Mouse (Mus musculus) adrenal gland, postnatal 14 days (tissue): Measurements from ENCODE around the gene Hcrtr1. TPM values are rescaled to one million over a fixed set of nuclear protein-coding genes. Genes with fewer than 3 reads are reported as not detected.

ENCODE experiments used
- DNase-seq: peaks from one replicate; pipeline ENCODE4 v3.0.0; 2021; ENCODE audit warnings: mixed read lengths
- total RNA-seq: library from RNA; stranded (reverse); gene quantifications from 2 replicates; pipeline ENCODE4 v1.2.3, GENCODE M21; 2021

Hcrtr1 gene
- total RNA-seq, 1 experiment from 2014 or later, result 0.48 TPM

DNA sequence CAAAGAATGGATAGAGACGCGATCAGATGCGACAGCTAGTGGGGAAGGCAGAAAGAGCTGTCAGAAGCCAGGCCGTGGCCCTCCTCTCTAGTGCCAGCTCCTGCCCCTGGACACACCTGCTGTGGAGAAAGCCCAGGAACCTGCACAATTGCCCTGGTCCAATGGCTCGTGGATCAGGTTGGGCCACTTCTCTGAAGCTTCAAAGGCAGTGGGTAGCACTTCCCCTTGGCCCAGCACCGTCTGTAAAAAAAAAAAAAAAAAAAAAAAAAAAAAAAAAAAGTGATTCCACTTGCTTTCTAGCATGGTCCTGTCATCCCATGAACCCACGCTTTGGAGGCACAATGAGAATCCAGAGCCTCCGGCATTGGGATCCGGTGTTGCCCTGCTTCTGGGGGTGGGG, 28.7 kb upstream of the Hcrtr1 start:
- no peak for DNase-seq

DNA sequence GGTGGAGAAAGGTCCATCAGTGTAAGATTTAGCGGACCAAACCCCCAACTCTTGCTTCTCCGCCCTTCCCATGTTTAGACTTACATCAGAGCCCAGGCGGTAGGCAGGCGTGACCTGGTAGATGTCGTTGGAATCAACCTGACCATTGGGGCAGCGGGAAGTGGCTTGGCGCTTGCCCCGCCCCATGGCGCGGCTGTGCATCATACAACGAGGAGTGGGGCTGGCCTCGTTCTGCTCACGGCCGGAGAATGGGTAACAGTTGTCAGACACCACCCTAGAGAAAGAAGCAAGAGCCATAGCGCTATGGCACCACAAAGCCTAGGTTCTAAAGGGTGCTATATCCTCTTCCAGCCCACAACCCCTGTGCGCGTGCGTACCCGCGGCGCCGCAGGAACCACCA, 28.2 kb upstream of the Hcrtr1 start:
- no peak for DNase-seq

DNA sequence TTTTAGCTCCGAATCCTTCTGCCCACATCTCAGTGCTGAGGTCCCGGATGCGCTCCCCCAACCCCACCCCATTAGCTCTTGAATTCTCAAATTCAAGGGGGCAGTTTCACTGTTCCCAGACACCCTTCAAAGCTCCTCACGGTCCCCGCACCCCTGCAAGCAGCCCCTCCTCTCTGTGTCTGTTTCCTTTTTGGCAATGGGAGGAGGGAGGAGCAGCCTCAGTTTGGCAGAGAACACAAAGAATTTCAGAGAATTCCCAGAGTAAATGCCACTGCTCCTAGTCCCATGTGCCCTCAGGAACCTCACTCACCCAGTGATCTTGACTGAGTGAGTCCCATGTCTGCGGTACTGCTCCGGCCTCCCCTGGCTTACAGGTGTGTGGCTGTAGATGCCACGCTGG, 27.4 kb upstream of the Hcrtr1 start:
- peak; percentile 42 for DNase-seq

DNA sequence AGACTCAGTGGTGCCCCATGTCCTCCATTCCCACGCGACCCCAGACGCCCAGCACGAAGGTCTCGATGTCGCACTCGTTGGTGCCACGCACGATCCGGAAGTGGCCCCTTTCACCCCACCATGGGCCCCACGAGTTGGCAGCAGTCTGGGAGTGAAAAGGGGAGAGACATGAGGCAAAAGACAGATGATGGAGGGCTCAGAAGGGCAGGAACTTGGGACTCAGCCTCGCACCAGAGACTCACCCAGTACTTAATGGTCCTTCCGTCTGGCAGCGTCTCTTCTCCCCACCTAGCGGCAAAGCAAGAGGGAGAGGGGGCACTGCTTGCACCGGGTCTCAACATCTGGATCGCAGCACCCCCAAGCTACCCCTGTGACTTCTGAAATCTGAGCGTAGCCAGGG, 26.9 kb upstream of the Hcrtr1 start:
- DNase-seq, result no peak

DNA sequence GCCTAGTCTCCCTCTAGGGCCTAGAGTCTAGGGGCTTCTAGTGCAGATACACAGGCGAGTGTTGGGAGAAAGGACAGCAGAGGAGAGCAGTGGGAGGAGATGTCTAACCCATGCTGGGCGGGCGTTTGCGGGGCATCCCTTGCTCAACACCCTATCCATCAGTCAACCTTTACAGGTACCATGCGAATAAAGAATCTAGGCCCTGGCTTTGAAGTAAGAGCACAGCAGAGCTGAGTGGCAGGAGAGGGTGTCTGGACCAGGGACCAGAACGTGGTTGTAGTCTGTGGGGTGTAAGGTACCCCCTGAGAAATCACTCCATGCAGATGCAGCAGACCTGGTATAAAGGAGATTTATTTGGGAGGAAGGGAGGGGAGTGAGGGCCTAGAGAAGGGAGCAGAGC, 25.0 kb upstream of the Hcrtr1 start:
- DNase-seq, result no peak

DNA sequence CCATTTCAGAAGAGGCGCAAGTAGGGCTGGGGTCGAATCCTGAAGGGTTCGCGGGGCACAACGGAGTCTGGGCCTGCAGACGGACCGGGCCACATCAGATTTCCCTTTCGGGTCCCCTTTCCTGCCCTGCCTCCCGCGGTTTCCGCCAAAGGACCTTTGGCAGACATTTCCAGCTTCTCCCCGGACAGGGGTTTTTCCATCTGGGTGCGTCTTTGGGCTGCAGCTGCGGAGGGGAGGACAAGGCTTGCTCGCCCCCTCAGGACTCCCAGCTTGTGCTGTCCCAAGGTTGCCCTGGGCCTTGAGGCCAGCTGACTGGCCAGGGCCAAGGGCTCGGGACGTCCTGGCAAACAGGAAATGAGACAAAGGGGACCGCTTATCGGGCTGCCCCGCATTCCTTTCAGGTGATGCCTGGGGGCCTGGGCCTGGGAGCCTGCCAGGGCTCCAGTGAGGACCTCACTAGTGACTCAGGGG, 24.3 kb upstream of the Hcrtr1 start:
- peak; percentile 76 for DNase-seq

DNA sequence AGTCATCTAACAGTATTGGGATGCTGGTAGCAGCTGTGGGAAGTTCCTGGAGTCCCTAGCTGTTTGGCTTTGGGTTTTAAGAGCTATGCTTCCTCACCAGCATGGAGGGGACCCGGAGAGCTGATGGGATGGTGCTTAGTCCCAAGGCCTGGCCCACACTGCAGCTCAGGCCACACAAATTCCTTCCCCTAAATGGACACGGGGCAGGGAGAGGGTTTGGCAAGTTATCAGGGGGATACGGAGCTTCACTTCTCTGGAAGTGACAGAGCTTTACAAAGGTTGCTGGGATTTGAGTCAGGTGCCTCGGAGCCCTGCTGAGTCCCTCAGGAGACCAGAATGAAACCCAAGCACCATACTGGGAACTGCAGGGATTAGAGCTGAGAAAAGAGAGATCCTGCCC, 22.2 kb upstream of the Hcrtr1 start:
- no peak for DNase-seq

DNA sequence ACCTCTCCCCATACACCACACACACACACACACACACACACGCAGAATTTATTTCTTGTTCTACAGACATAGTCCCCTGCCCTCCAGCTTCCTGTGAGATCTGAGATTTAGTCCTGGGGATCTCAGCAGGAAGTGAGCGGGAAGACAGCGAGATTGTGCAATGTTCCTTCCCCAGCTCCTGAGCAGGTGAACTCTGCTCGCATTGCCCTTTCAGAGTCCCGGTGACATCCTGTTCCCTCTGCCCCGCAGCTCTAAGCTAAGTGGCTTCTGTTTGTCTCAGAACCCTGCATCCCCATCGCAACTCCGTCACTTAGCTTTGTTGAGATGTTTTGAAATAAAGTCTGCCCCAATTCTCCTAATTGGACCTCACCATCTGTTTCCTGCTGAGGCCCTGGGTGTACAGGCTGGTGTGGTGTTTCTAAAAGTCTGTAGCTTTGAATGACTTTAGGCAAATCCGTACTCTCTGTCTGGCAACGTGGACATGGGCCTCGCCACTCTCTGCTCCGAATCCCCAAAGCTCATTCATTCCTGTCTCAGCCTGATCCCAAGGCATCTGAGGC, 17.7 kb upstream of the Hcrtr1 start:
- DNase-seq, result no peak

DNA sequence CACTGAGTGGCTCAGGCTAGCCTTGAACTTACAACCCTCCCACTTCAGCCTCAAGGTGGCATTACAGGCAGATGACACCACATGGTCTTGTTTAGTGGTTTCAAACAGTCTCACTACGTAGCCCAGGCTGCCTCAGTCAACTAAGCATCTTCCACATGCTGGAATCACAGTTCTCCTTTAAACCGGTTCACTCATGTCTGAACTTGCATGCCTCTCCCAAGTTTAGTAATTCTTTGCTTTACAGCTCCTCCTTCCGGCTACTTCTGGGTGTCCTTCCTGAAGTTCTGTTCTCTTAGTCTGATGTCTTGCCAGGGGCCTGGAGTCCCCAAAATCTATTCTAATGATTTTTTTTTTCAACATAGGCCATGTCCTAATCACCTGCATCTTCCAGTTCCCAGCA, 15.1 kb upstream of the Hcrtr1 start:
- no peak for DNase-seq

DNA sequence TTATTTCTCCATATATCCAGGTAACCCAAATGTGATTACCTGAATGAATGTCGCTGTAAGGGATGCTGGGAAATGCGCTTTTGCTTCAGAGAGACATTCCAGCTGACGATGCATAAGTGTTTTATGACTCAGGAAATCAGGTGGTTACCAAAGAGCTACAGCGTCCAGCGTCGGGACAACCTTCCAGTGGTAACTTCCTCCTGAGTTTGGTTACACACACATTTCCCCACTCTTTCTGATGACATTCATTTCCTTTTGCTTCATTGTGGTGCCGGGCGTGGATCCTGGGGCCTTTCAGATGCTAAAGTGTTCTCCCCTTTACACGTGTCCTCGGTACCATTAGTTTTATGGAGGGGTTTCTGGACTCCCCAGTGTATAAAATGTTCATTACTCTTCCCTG, 9.2 kb upstream of the Hcrtr1 start:
- no peak for DNase-seq

DNA sequence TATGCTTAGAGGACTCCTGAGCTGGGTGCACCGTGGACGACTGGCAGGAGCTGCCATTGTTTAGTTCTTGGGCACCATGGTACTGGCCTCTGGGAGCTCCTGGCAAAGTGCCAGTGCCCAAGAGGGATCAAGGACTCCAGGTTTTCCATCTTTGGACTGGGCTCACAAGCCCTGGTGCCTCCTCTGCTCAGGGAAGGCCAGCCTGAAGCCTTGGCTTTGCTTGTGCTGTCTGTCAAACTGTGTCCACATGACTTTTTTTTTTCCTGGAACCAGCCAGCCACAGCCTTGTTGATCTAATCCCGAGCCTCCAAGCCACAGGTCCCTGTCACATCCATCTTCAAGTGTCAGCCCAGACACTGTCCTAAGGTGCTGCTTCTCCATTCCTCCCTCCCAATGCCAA, 2.6 kb upstream of the Hcrtr1 start:
- peak; percentile 70 for DNase-seq

DNA sequence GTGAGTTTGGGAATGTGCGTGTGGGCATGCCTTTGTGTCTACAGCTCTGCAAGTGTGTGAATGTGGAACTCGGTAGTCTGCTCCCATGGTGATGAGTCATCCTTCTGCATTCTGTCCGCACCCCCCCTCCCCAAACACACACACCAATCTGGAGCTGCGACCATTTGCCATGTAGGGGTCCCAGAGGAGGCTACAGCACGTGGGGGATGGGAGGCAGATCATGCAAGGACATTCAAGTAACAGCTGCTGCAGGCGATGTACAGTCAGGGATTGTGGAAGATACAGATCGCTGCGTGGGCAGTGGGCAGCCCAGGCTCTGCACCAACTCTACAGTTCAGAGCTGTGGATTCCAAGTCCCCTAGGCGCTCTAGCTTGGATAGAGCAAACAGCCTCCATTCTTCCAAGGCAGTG, 1.8 kb upstream of the Hcrtr1 start:
- DNase-seq, result no peak

DNA sequence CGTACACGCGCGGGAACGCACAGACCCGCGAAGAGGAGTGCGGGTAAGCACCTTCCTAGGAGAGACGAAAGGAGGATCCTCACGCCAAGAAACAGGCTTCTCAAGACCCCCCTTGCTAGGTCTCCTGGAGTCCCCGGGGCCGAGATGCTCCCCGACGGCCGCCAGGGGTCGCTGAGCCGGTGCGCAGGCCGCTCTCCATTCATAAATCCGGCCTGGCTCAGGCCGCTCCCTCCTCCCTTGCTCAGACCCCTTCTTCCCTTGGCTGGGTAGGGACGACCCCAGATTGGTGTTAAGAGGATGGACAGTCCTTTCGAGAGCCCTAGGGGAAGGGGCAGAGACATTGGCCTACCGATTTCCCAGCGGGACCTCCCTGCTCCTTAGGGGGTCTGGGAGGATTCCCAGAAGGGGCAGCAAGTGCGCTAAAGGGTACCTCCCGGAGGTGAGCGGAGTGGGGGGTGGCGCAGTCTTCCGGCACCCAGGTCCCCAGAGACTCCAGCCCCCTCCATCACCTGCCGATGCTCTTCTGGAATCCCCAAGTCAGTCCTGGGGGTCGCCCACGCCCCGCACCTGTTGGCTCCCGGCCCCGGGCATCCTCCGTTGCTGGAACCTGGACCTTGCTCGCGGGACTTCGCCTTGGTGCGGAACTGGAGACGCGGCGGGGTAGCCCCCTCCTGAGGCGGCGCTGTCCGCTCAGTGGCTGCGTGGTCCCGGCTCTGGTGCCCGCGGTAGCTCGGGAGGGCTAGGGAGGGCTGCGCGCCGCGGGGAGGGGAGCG, 532 bp downstream of the Hcrtr1 start:
- DNase-seq, result peak; percentile 89

DNA sequence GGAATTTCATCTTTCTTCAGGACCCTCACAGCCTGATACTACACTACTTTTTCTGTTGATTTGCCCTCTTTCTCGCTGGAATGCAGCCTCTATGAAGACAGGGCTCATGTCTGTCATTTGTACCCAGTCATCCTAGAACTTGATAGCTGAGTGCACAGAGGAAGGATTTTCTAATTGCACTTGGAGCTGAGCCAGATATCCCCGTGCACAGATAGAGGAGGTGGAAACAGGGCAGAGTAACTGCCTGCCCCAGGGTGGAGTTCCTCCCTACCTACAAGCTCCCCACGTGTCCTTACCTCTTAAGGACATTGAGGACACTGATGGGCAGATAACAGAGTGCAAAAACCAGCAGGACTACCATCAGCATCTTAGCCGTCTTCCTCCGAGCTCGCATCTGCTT, 5.8 kb downstream of the Hcrtr1 start:
- DNase-seq, result no peak

DNA sequence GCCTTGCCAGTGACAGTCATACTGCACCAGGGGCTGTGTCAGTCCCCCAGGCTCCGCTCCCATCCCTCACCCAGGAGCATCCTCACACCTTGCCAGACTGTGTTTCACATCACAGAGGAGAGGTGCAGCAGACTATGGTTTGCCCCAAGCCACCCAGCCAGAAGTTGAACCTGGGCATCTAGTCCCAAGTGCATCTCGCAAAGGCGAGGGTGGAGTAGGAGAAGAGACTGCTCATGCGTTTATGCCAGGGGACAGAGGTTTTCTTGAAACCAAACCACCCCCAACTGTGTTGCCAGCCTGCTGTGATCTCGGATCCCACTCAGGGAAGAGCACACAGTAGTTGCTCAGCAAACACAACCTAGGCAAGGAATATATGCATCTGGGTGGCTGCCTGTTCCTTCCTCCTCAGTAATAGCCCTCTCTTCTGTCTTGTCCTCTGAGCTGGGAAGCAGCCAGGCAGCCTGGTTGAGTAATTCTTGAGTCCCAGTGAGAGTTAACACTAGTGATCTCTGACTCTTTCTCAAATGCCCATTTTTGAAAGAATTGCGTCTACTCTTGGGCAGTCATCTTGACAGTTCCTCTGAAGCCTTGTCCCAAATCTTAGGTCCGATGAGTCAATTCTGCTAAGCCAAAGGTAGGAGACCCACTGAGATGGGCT, 7.6 kb downstream of the Hcrtr1 start:
- no peak for DNase-seq

DNA sequence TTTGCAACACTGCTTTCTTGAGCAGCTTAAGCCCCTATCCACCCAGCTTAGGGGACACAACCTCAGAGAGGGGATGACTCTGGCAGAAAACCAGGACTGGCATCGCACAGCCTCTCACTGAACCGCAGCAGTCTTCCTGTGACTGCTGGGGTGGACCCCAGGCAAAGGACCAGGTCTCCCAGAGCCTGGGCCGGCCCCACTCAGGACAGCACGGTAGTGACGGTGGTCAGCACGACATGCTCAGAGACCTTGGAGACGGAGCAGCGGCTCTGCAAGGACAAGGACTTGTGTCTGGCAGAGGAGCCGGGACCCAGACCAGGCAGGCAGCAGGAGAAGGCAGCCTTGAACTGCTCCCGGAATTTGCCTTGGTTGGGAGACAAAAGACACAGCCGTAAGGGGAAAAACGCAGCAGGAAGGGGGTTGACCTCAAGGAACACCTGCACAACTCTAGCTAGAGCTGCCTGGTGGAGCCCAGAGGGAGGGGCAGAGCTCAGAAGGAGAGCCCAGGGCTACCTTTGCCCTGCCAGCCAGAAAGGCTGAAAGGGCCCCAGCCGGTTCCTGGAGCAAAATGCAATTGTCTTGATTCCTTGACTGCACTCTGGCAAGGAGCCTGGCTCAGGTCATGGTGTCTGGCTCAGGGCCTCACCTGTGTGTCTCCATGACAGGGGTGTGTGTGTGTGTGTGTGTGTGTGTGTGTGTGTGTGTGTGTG, 8.4 kb downstream of the Hcrtr1 start:
- DNase-seq, result peak; percentile 55

DNA sequence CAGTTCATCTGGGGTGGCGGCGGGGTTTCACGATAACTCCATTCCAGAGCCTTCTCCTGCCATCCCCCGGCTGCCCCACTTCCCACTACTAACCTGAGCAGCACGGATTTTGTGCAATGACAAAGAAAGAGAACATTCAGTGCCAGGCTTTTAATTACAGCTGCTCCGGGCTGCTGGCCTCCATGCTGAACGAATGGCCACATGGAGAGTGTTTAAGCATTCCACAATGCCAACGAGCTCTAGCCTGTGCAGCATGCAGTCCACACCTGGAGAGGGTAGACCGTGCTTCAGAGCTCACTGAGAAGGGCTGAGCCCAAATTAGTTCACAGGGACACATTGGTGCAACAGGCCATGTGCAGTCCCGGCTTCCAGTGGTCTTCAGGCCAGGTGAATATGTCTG, 9.1 kb downstream of the Hcrtr1 start:
- no peak for DNase-seq

DNA sequence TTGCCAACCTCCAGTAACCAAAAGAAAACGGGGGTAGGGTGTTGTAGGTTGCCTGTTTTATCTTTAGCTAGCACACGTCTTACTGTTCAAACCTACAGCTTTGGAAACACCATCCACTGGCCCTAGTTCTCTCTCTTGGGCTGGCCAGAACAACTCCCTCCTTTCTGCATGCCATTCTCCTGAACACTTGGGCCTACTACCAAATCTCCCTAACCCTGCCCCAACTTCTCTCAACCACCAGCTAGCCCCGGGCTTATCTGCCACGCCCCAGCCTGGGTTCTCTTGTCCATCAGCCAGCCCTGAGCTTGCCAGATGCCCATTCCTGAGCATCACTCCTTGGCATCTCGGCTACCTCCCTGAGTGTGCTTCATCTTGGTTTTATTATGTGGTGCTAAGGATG, 10.3 kb downstream of the Hcrtr1 start:
- DNase-seq, result no peak

DNA sequence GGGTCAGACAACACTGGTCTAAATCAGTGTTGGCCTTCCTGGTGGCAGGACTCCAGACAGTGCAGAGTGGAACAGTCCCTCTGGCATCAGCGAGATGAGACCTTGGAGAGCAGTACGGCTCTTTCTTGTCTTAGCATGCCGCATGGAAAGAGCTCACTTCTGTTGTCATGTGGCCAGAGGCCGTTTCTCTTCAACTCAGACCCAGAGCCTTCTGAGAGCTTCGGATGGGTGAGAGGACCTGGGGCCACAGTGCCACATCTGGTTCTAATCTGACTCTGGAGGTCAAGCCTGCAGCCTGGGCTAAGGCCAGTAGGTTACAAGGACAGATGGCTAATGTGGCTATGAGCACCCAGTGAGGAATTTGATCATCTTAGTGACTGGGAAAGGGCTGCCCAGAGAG, 13.2 kb downstream of the Hcrtr1 start:
- peak; percentile 69 for DNase-seq

DNA sequence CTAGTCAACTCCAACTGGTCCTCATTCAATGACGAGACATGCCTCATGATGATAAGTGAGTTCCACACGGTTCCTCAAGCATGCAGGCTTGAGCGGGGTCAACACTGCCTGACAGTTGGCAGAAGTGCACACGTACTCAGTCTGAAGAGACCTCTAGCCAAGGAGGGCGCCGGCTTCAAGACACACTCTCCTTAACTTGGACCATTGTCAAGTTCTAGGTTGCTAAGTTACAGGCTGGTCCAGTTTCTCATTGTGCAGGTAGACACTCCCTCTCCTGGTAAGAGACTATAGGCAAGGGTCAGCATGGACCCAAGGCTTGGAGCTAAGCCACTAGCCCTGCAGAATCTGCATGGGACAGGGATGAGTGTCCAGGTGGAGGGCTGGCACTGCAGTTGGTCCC, 14.0 kb downstream of the Hcrtr1 start:
- DNase-seq, result no peak

DNA sequence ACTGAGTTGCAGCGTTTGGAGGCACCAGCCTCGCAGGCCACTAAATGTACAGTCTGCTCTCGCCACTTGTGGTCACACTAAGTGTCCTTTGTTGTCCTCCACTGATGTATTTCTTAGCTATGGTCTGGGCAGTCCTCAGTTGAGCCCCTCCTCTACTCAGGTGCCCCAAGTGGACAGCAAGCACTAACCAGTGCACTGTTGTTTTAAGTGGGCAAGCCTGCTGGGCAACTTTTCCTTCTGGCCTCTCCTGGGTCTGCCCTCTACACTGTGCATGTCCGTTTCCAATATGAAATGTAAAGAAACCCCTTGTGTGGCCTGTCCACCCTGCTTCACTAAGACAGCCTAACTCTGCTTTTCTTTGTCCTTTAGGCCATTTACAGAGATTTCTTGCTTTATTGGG, 15.0 kb downstream of the Hcrtr1 start:
- DNase-seq, result no peak

DNA sequence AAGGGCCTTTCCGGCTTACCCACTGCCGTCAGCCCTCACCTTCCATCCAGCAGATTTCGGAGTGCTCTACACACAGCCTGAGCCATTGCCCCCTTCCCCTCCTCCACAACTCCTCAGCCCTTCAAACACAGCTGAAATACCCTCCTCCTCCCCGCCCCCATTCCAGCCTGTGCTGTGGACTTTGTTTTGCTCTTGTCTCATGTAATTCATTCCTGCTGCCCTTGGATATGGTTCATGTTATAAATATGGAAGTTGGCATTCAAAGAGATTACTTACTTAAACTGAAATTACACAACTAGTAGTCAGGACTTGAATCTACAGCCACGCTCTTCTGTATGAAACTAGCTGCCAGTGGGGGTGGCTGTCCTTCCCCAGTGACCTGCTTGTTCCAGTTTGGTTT, 16.1 kb downstream of the Hcrtr1 start:
- no peak for DNase-seq

DNA sequence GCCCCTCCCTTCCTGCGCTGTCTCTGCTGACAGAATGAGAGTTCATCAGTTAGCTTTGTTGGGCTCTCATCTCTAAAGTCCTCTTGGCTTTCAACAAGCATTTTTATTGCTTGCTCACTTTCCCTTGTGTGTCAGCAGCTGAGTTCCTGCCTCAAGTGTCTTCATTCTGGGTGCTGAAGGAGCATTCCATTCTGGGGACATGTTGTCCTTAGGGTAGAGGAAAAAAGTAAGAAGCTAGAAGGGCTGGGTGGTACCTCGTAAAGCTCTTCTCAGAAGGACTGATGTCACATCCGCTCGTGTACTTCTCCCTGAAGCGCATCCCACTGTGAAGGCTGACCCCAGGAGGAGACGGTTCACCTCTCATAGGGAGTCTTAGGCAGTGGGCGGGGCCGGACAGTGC, 17.6 kb downstream of the Hcrtr1 start:
- no peak for DNase-seq
